Mouse (Mus musculus) C2C12 (cell line): ENCODE measurements at regions not wholly inside any gene's neighbourhood (a gene's known extent, or its start where the extent isn't known, plus 50 kb on each side); places are given as distances from the start of the nearest gene placed in this dataset.

ENCODE experiments used
- H3K27me3 ChIP-seq: one replicate; pipeline ENCODE4 v1.6.1; 2011; ENCODE audit not compliant: control insufficient read depth, insufficient read depth, insufficient read length
- H3K36me3 ChIP-seq: one replicate; pipeline ENCODE4 v1.6.1; 2011; ENCODE audit not compliant: control insufficient read depth, insufficient read depth
- H3K4me3 ChIP-seq: one replicate; pipeline ENCODE4 v1.5.1; 2011; ENCODE audit warnings: mild to moderate bottlenecking, control low read depth; ENCODE audit not compliant: poor library complexity, insufficient read depth, severe bottlenecking
- H3K79me2 ChIP-seq: one replicate; pipeline ENCODE4 v1.6.1; 2011; ENCODE audit not compliant: control insufficient read depth, insufficient read depth
- H3K79me3 ChIP-seq: one replicate; pipeline ENCODE4 v1.6.1; 2011; ENCODE audit warnings: low read depth, control low read depth
- H3ac ChIP-seq: one replicate; pipeline ENCODE3; 2011; ENCODE audit warnings: low read depth; ENCODE audit not compliant: control insufficient read depth, insufficient read length
- CEBPB ChIP-seq: IDR thresholded peaks from one replicate; pipeline ENCODE4 v1.6.1; 2011; ENCODE audit warnings: low read depth, mild to moderate bottlenecking, control low read depth, moderate library complexity
- CTCF ChIP-seq: IDR thresholded peaks from one replicate; pipeline ENCODE4 v1.5.1; 2011; ENCODE audit not compliant: control insufficient read depth, insufficient read depth, insufficient read length
- FOSL1 ChIP-seq: IDR thresholded peaks from one replicate; pipeline ENCODE4 v1.8.0; 2011; ENCODE audit warnings: mild to moderate bottlenecking, low read length; ENCODE audit not compliant: poor library complexity, insufficient read depth, severe bottlenecking
- MAX ChIP-seq: IDR thresholded peaks from one replicate; pipeline ENCODE4 v1.6.1; 2011; ENCODE audit warnings: mild to moderate bottlenecking, control low read depth
- MYOD1 ChIP-seq: IDR thresholded peaks from one replicate; pipeline ENCODE4 v1.6.1; 2011; ENCODE audit warnings: low read depth; ENCODE audit not compliant: control insufficient read depth, insufficient read length
- MYOG ChIP-seq: IDR thresholded peaks from one replicate; pipeline ENCODE4 v1.6.1; 2011; ENCODE audit not compliant: control insufficient read depth, insufficient read length; ENCODE audit errors: extremely low read depth
- USF1 ChIP-seq: IDR thresholded peaks from one replicate; pipeline ENCODE4 v1.6.1; 2011; ENCODE audit warnings: low read depth, mild to moderate bottlenecking, control low read depth, moderate library complexity

DNA sequence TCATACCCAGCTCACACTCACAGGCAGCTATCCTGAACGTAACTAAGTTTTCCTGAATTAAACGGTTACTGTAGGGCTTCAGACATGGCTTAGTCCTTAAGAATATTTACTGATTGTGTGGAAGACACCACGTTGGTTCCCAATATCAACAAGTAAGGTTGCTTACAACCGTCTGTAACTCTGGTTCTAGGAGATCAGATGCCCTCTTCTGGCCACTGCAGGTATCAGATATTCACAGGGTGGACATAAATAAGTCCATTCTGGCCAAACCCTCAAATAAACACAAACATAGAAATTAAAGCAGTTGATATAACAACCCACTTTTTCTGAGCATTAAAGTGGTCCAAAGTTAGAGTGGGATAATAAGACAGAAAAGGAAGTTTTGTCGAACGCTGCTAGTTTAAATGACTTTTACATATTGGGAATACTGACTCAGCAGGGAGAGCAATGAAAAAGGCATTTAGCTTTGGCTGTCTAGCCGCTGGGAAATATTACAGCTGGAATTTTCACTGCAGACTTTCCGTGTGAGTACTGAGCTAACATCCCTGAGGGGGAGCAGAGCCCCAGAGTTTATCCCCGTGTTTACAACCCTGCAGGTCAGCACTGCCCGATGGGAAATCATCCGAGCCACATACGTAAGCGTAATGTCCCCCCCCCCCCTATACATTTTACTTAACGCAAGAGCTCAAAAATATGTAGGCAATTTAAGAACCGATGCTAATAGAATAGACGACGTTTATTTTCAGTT, 264.4 kb downstream of the Pou4f1 start:
- Histone ChIP-seq H3K79me2 (no peaks in the 10 kb centered on the region), H3K27me3 (no peaks in the 10 kb centered on the region), H3ac (no peak overlapping the region), H3K4me3 (no peak overlapping the region), H3K36me3 (no peaks in the 10 kb centered on the region), H3K79me3 (no peaks in the 10 kb centered on the region)
- TF ChIP-seq MYOG (no peak), FOSL1 (no peak), USF1 (no peak), CTCF (no peak), CEBPB (no peak), MAX (no peak), MYOD1 (no peak)

GRCm38 (mm10) chr14:104193198-104193597, 274.6 kb downstream of the Pou4f1 start:
- Histone ChIP-seq H3K36me3 (no peaks in the 10 kb centered on the region), H3ac (no peak overlapping the region), H3K27me3 (no peaks in the 10 kb centered on the region), H3K79me2 (no peaks in the 10 kb centered on the region), H3K79me3 (no peaks in the 10 kb centered on the region), H3K4me3 (no peak overlapping the region)
- TF ChIP-seq MYOG (no peak), FOSL1 (no peak), MYOD1 (no peak), MAX (no peak), CTCF (no peak), USF1 (no peak), CEBPB (no peak)

DNA sequence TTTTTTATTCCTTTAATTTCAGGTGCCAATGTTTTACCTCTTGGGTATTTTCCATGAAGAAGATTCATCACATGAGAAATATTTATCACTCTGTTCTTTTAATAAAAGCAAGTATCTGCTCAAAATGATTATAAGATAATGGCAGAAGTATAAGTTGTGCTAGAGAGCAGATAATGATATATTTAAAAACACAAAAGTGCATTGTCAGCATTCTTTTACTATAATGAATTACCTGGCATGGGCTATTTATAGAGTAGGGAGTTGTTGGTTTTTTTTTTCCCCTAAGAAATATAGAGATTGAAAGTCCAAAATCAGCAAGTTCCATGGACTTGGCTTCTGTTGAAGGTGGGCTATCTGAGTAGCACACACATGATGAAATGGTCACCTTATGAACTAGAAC, 292.7 kb downstream of the Pou4f1 start:
- no peaks in the 10 kb centered on the region for H3K79me3 ChIP-seq
- TF ChIP-seq FOSL1: no peak
- TF ChIP-seq MAX: no peak
- TF ChIP-seq MYOG: no peak
- TF ChIP-seq CEBPB: no peak
- TF ChIP-seq MYOD1: no peak
- no peak for TF ChIP-seq USF1
- no peak for TF ChIP-seq CTCF
- H3ac ChIP-seq: no peak overlapping the region
- H3K36me3 ChIP-seq: no peaks in the 10 kb centered on the region
- H3K27me3 ChIP-seq: no peaks in the 10 kb centered on the region
- H3K4me3 ChIP-seq: no peak overlapping the region
- no peaks in the 10 kb centered on the region for H3K79me2 ChIP-seq

DNA sequence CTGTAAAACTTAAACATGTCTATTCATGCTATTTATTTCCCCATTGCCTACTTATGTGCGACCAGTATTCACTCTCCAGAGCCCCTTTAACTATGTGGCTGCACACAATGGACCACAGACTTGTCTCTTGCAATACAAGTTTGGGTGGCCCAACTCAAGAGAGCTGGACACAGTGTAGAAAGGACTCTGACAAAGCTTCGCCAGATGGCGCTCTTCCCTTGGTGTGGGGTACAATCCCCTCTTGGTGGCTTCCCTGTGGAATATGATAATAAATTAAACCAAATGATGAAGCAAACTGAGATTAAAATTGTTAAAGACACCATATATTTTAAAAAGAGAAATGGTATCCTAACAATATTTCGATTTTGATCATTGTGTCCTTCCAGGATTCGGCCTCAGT, 302.6 kb upstream of the Ednrb start:
- no peaks in the 10 kb centered on the region for H3K79me2 ChIP-seq

GRCm38 (mm10) chr14:104145395-104145794, 301.2 kb upstream of the Ednrb start:
- no peak for TF ChIP-seq FOSL1
- no peak for TF ChIP-seq MAX
- no peak for TF ChIP-seq MYOG
- TF ChIP-seq USF1: no peak
- TF ChIP-seq CTCF: no peak
- no peak for TF ChIP-seq CEBPB
- TF ChIP-seq MYOD1: no peak
- Histone ChIP-seq H3ac (no peak overlapping the region), H3K79me3 (no peaks in the 10 kb centered on the region), H3K36me3 (no peaks in the 10 kb centered on the region), H3K4me3 (no peak overlapping the region), H3K27me3 (no peaks in the 10 kb centered on the region), H3K79me2 (no peaks in the 10 kb centered on the region)

More for the DNA sequence above, 302.6 kb upstream of the Ednrb start:
- Histone ChIP-seq H3K4me3 (no peak overlapping the region), H3K79me3 (no peaks in the 10 kb centered on the region), H3K27me3 (no peaks in the 10 kb centered on the region), H3ac (no peak overlapping the region), H3K36me3 (no peaks in the 10 kb centered on the region)
- TF ChIP-seq CTCF: no peak
- no peak for TF ChIP-seq FOSL1
